Mouse (Mus musculus) heart, embryonic 16.5 days (tissue): ENCODE results near the gene Sh3bgrl3. TPM values are rescaled to one million over a fixed set of nuclear protein-coding genes. Genes with fewer than 3 reads are reported as not detected.
A peak's percentile ranks its signal among the peaks of the same experiment; 100 is the strongest.

ENCODE experiments used
- ATAC-seq: fragments of 200-750 bp; cut with Nextera tagmentation; replicated peaks from 2 replicates; pipeline ENCODE4 v1.8.0; 2017; ENCODE audit warnings: moderate number of reproducible peaks; ENCODE audit not compliant: insufficient read depth, low FRiP score; ENCODE audit errors: extremely low read depth
- H3K27ac ChIP-seq: fragments of 300-500 bp; sonication (generic); 2 replicates; pipeline ENCODE4 v1.5.1; 2014; ENCODE audit warnings: mild to moderate bottlenecking, low read length, control low read depth, moderate library complexity
- H3K27me3 ChIP-seq: fragments of 300-500 bp; sonication (generic); 2 replicates; pipeline ENCODE4 v1.6.1; 2014; ENCODE audit warnings: low read length, mixed read lengths; ENCODE audit not compliant: control insufficient read depth, insufficient read depth
- H3K36me3 ChIP-seq: fragments of 300-500 bp; sonication (generic); 2 replicates; pipeline ENCODE4 v1.6.1; 2014; ENCODE audit not compliant: control insufficient read depth, insufficient read depth
- H3K4me1 ChIP-seq: fragments of 300-500 bp; sonication (generic); 2 replicates; pipeline ENCODE4 v1.6.1; 2014; ENCODE audit warnings: low read length, mixed read lengths; ENCODE audit not compliant: control insufficient read depth, insufficient read depth
- H3K4me2 ChIP-seq: fragments of 300-500 bp; sonication (generic); 2 replicates; pipeline ENCODE4 v1.6.1; 2014; ENCODE audit warnings: low read depth, mild to moderate bottlenecking, control low read depth, low read length
- H3K4me3 ChIP-seq: fragments of 300-500 bp; sonication (generic); 2 replicates; pipeline ENCODE4 v1.5.1; 2014; ENCODE audit warnings: mild to moderate bottlenecking, control low read depth, low read length
- H3K9ac ChIP-seq: fragments of 300-500 bp; sonication (generic); 2 replicates; pipeline ENCODE4 v1.6.1; 2014; ENCODE audit warnings: low read length, control low read depth
- H3K9me3 ChIP-seq: fragments of 300-500 bp; sonication (generic); replicated peaks from 2 replicates; pipeline ENCODE4 v1.6.1; 2016; ENCODE audit warnings: low read length; ENCODE audit not compliant: control insufficient read depth
- WGBS: fragments of 180-500 bp; shearing (Covaris S2); extraction: QIAGEN DNeasy Blood & Tissue Kit; methylation state at CpG from one replicate; pipeline ENCODE4 v1.1.7; 2014; 5-methylcytosine and 5-hydroxymethylcytosine counted together
- polyA plus RNA-seq: library from polyadenylated mRNA; unstranded; fragments of >200 nt; fragmentation: Nextera tagmentation; extraction: Ambion mirVana; gene quantifications from 2 replicates; pipeline ENCODE4 v1.2.1, GENCODE M21; 2015

Sh3bgrl3 gene
- polyA plus RNA-seq, 1 experiment from 2014 or later = 218 TPM

- no peaks in the 10 kb centered on the region for H3K27me3 ChIP-seq
- no peaks in the 10 kb centered on the region for H3K4me1 ChIP-seq
- WGBS = 83% methylated on average over 2 of the region's 2 CpGs
- no peaks in the 10 kb centered on the region for H3K9me3 ChIP-seq
- no peak overlapping the region for H3K27ac ChIP-seq
- H3K4me3 ChIP-seq = no peak overlapping the region
- peaks cover 7% of the 10 kb centered on the region for H3K36me3 ChIP-seq
- H3K9ac ChIP-seq = no peak overlapping the region
- no peak for ATAC-seq
- no peak overlapping the region for H3K4me2 ChIP-seq
Measured at GRCm38 (mm10) chr4:134138857-134139256, 10.3 kb upstream of the Sh3bgrl3 start.

GRCm38 (mm10) chr4:134136280-134136926 lies 7.8 kb upstream of the Sh3bgrl3 start:
- H3K27ac ChIP-seq = no peak overlapping the region
- no peak for ATAC-seq
- WGBS = 43% methylated on average over 3 of the region's 3 CpGs

GRCm38 (mm10) chr4:134132519-134133095 lies 4.0 kb upstream of the Sh3bgrl3 start:
- no peak for ATAC-seq
- Histone ChIP-seq H3K36me3 (peaks cover 10% of the 10 kb centered on the region), H3K9me3 (no peaks in the 10 kb centered on the region), H3K4me3 (no peak overlapping the region), H3K4me2 (no peak overlapping the region), H3K4me1 (peaks cover 10% of the 10 kb centered on the region), H3K27me3 (no peaks in the 10 kb centered on the region), H3K9ac (no peak overlapping the region), H3K27ac (no peak overlapping the region)
- 52% methylated on average over 8 of the region's 8 CpGs for WGBS

More at GRCm38 (mm10) chr4:134136280-134136926, 7.8 kb upstream of the Sh3bgrl3 start:
- Histone ChIP-seq H3K4me2 (no peak overlapping the region), H3K36me3 (peaks cover 9% of the 10 kb centered on the region), H3K4me3 (no peak overlapping the region), H3K27me3 (no peaks in the 10 kb centered on the region), H3K9me3 (no peaks in the 10 kb centered on the region), H3K4me1 (no peaks in the 10 kb centered on the region), H3K9ac (no peak overlapping the region)

GRCm38 (mm10) chr4:134132117-134132516 lies 3.5 kb upstream of the Sh3bgrl3 start:
- no peaks in the 10 kb centered on the region for H3K27me3 ChIP-seq
- no peak overlapping the region for H3K27ac ChIP-seq
- H3K9me3 ChIP-seq = no peaks in the 10 kb centered on the region
- H3K36me3 ChIP-seq = peaks cover 7% of the 10 kb centered on the region
- no peak overlapping the region for H3K4me2 ChIP-seq
- H3K4me3 ChIP-seq = no peak overlapping the region
- no peak overlapping the region for H3K9ac ChIP-seq
- 64% methylated on average over 3 of the region's 3 CpGs for WGBS
- H3K4me1 ChIP-seq = peaks cover 15% of the 10 kb centered on the region
- ATAC-seq = no peak

- H3K36me3 ChIP-seq = peaks cover 7% of the 10 kb centered on the region
Measured at GRCm38 (mm10) chr4:134129482-134129881, 893 bp upstream of the Sh3bgrl3 start.

GRCm38 (mm10) chr4:134128983-134129362 lies 384 bp upstream of the Sh3bgrl3 start:
- peaks cover 7% of the 10 kb centered on the region for H3K36me3 ChIP-seq
- under 1% methylated on average over 14 of the region's 14 CpGs for WGBS
- H3K9me3 ChIP-seq = no peaks in the 10 kb centered on the region
- peak overlapping the region; percentile 76 for H3K9ac ChIP-seq
- peak overlapping the region; percentile 81 for H3K4me2 ChIP-seq
- peaks cover 18% of the 10 kb centered on the region for H3K4me1 ChIP-seq
- H3K4me3 ChIP-seq = peak overlapping the region; percentile 80
- ATAC-seq = peak; percentile 61
- H3K27me3 ChIP-seq = no peaks in the 10 kb centered on the region
- peak overlapping the region; percentile 82 for H3K27ac ChIP-seq

More at GRCm38 (mm10) chr4:134129482-134129881, 893 bp upstream of the Sh3bgrl3 start:
- Histone ChIP-seq H3K4me1 (peaks cover 16% of the 10 kb centered on the region), H3K4me2 (peak overlapping the region; percentile 81), H3K9me3 (no peaks in the 10 kb centered on the region), H3K27me3 (no peaks in the 10 kb centered on the region), H3K9ac (peak overlapping the region; percentile 76), H3K4me3 (peak overlapping the region; percentile 80), H3K27ac (peak overlapping the region; percentile 82)
- no peak for ATAC-seq
- WGBS = 27% methylated on average over 6 of the region's 6 CpGs

GRCm38 (mm10) chr4:134127793-134128192 lies 796 bp downstream of the Sh3bgrl3 start:
- Histone ChIP-seq H3K27ac (no peak overlapping the region; the same call in 1 of the 2 replicates), H3K4me3 (peak overlapping the region; percentile 80), H3K27me3 (no peaks in the 10 kb centered on the region), H3K9ac (peak overlapping the region; percentile 89), H3K36me3 (peaks cover 7% of the 10 kb centered on the region), H3K4me2 (peak overlapping the region; percentile 81), H3K4me1 (peaks cover 18% of the 10 kb centered on the region), H3K9me3 (no peaks in the 10 kb centered on the region)
- WGBS = 46% methylated on average over 8 of the region's 8 CpGs
- ATAC-seq = no peak

- no peaks in the 10 kb centered on the region for H3K9me3 ChIP-seq
- peaks cover 18% of the 10 kb centered on the region for H3K4me1 ChIP-seq
- peak overlapping the region; percentile 81; the same call in 1 of the 2 replicates for H3K4me2 ChIP-seq
- WGBS = 81% methylated on average over 7 of the region's 7 CpGs
- no peak overlapping the region; the same call in 1 of the 2 replicates for H3K4me3 ChIP-seq
- peaks cover 7% of the 10 kb centered on the region for H3K36me3 ChIP-seq
- no peak overlapping the region for H3K27ac ChIP-seq
- H3K27me3 ChIP-seq = no peaks in the 10 kb centered on the region
- H3K9ac ChIP-seq = no peak overlapping the region
- no peak for ATAC-seq
Measured at GRCm38 (mm10) chr4:134127121-134127455, 1.5 kb downstream of the Sh3bgrl3 start.

- Histone ChIP-seq H3K9ac (no peak overlapping the region), H3K4me2 (no peak overlapping the region), H3K4me1 (peaks cover 18% of the 10 kb centered on the region), H3K27me3 (no peaks in the 10 kb centered on the region), H3K9me3 (no peaks in the 10 kb centered on the region), H3K27ac (no peak overlapping the region), H3K36me3 (peaks cover 6% of the 10 kb centered on the region), H3K4me3 (no peak overlapping the region)
- 86% methylated on average over 21 of the region's 21 CpGs for WGBS
- ATAC-seq = no peak
Measured at GRCm38 (mm10) chr4:134126300-134127120, 2.1 kb downstream of the Sh3bgrl3 start.
